Mouse (Mus musculus): ENCODE measurements around the gene Hoxa4. TPM values are rescaled to one million over a fixed set of nuclear protein-coding genes. Genes with fewer than 3 reads are reported as not detected.

Gene Hoxa4
- polyA plus RNA-seq, 1 experiment = not detected

DNA sequence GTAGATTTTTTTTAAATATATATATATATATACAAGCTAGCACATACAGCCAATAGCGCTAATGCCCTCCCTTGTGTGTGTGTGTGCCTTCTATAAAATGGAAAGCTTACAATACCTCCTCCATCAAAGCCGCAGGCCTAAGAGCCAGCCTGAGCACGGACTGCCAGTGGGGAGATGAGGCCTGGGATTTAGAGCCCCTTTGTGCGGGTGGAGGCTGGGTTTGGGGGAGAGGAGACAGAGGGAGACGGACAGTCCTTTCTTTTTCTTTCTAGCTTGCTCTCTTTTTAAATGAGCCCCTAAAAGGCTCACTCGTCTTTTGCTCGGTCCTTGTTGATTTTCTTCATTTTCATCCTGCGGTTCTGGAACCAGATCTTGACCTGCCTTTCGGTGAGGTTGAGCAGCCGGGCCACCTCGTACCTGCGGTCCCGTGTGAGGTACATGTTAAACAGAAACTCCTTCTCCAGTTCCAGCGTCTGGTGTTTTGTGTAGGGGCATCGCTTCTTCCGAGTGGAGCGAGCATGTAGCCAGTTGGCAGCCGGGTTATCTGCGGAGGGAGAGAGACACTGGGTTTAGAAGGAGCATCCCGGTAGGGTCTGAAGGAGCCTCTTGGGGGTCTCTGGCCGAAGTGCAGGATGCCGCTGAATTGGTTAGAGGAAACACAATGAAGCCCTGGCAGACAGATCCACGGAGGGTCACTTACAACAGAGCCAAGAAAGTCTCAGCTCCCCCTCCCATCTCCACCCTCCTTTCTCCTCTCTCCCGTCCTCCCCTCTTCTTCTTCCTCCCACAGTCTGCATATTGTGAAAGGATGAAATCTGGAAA lies 32.6 kb upstream of the Hoxa4 start:
- no peak overlapping the region for H3K4me3 ChIP-seq (ENCODE audit: insufficient read depth, low read depth, low read length)
- H3K27ac ChIP-seq (ENCODE audit: insufficient read depth, low read depth, low read length) = no peak overlapping the region
- TF ChIP-seq POLR2A (IDR thresholded peaks at IDR 0.05; ENCODE audit: insufficient read depth, low read depth, low read length) (no peak), CTCF (IDR thresholded peaks at IDR 0.05; ENCODE audit: insufficient read depth, low read depth, low read length) (no peak)
- WGBS = 5% methylated on average over 24 of the region's 24 CpGs
- H3K4me1 ChIP-seq (ENCODE audit: control insufficient read depth, insufficient read depth, low read length) = peaks cover 6% of the 10 kb centered on the region

DNA sequence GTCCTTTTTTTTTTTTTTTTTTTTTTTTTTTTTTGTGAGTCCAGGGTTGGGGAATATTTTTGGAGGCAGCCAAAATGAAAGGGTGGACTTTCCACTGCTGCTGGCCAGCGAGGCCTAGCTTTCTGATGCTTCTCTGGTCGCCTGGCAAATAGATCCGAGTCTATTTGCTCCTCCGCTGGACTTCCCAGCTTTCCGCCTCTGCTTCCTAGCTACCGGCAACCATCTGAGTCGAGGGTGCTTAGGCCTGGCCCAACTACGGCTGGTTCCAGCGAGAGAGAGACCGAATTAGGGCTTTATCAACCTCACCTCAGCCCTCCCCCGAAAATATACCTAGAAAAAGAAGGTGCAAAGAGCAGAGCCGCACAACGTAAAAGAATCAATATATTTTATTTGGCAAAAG lies 31.2 kb upstream of the Hoxa4 start:
- 28% methylated on average over 13 of the region's 13 CpGs for WGBS
- TF ChIP-seq CTCF (IDR thresholded peaks at IDR 0.05; ENCODE audit: insufficient read depth, low read depth, low read length) = no peak
- H3K4me1 ChIP-seq (ENCODE audit: control insufficient read depth, insufficient read depth, low read length) = peaks cover 6% of the 10 kb centered on the region
- H3K4me3 ChIP-seq (ENCODE audit: insufficient read depth, low read depth, low read length) = no peak overlapping the region
- H3K27ac ChIP-seq (ENCODE audit: insufficient read depth, low read depth, low read length) = no peak overlapping the region

DNA sequence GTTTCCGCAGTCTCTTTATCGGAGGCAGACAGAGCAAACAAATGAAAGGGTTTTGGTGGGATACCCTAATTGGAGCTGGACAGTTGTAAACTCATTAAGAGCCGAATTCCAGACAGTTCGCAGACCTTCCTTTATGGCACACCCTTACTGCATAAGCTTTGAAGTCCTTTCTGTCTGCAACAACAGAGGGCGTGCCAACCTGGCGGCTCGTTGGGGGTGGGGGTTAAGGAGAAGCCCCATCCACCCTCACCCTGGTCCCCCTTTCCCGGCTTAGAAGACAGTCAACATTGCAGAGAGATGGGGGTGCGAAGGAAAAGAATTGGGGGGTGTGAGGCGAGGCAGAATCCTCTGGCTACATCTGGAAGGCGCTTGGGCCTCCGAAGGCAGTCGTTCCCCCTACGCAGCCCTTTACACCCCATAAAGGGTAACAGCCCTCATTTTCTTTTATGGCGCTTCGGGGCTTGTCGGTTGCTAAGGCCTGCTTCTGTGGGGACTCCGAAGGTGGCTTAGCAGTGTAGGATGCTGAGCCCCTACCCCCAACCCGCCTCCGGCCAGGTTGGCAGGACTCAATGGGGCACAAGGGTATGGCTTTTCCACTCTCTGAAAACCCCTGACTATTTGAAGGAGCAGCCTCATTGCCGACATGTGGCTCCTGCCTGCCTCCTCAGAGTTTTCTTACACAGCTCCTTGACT lies 30.6 kb upstream of the Hoxa4 start:
- Histone ChIP-seq H3K27ac (ENCODE audit: insufficient read depth, low read depth, low read length) (no peak overlapping the region), H3K4me1 (ENCODE audit: control insufficient read depth, insufficient read depth, low read length) (peaks cover 6% of the 10 kb centered on the region), H3K4me3 (ENCODE audit: insufficient read depth, low read depth, low read length) (no peak overlapping the region)
- TF ChIP-seq CTCF (IDR thresholded peaks at IDR 0.05; ENCODE audit: insufficient read depth, low read depth, low read length) (no peak), POLR2A (IDR thresholded peaks at IDR 0.05; ENCODE audit: insufficient read depth, low read depth, low read length) (no peak)
- whole genome bisulfite sequencing = 8% methylated on average over 21 of the region's 21 CpGs

DNA sequence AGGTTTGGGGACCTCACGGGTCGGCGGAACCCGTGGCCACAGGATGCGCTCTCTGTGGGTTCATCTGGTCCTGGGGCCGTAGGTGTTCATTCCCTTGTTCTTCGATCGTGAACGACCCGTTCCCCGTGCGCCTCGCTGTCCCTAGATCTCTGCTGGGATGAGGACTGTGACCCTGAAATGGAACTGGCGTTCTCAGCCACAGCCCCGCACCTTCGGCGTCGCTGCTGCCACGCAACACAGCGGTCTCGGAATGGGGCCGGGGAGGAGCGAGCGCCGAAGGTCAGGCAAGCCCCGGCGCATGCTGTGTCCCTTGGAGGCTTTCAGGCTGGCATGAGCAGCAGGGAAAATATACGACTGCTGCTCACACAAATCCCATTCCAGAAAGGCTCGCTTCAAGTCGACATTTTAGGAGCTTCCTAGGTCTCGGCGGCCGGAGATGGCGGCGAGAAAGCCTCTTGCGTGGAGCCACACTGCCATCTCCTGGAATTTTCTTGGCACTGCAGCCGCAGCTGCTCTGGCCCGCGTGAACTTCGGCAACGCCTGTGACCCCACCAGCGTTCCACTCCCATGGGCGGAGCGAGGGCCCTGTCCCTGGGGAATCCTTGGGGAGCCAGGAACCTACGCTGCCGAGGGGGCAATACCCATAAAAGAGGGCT lies 29.9 kb upstream of the Hoxa4 start, which contains the start of gene Hoxa7:
Hoxa7 (minus strand) TSS at position 518 of the 656 bp plus-strand sequence.
- peak; percentile 98 for TF ChIP-seq CTCF (IDR thresholded peaks at IDR 0.05; ENCODE audit: insufficient read depth, low read depth, low read length)
- no peak for TF ChIP-seq POLR2A (IDR thresholded peaks at IDR 0.05; ENCODE audit: insufficient read depth, low read depth, low read length)
- 1% methylated on average over 46 of the region's 46 CpGs for WGBS
- Histone ChIP-seq H3K27ac (ENCODE audit: insufficient read depth, low read depth, low read length) (no peak within 1 kb of the TSS), H3K4me3 (ENCODE audit: insufficient read depth, low read depth, low read length) (peak within 1 kb of the TSS; percentile 49), H3K4me1 (ENCODE audit: control insufficient read depth, insufficient read depth, low read length) (peaks cover 6% of the 10 kb centered on the region)

DNA sequence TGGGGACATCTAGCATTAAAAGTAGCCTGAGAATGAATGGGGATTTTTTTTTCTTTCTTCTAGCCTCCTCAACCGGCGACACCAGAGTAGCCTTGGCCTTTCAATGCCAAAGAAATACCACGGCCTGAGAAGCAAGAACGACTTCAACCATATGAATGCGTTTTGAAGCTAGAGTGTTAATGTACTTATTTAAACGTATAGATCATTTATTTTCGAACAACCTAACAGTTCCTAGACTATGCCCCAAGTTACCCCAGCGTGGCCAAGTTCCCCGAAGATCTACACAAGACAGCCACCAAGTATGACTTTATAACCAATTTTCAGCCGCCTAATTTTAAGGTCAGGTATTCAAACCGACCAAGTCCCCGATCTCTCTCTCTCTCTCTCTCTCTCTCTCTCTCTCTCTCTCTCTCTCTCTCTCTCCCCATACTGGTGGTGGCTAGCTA lies 29.3 kb upstream of the Hoxa4 start:
- Histone ChIP-seq H3K4me3 (ENCODE audit: insufficient read depth, low read depth, low read length) (0 out of 2 replicates have a peak overlapping the region, but pooled peaks have one; percentile 49), H3K27ac (ENCODE audit: insufficient read depth, low read depth, low read length) (no peak overlapping the region), H3K4me1 (ENCODE audit: control insufficient read depth, insufficient read depth, low read length) (peaks cover 6% of the 10 kb centered on the region)
- WGBS = 12% methylated on average over 12 of the region's 12 CpGs
- TF ChIP-seq CTCF (IDR thresholded peaks at IDR 0.05; ENCODE audit: insufficient read depth, low read depth, low read length) = no peak
- no peak for TF ChIP-seq POLR2A (IDR thresholded peaks at IDR 0.05; ENCODE audit: insufficient read depth, low read depth, low read length)

DNA sequence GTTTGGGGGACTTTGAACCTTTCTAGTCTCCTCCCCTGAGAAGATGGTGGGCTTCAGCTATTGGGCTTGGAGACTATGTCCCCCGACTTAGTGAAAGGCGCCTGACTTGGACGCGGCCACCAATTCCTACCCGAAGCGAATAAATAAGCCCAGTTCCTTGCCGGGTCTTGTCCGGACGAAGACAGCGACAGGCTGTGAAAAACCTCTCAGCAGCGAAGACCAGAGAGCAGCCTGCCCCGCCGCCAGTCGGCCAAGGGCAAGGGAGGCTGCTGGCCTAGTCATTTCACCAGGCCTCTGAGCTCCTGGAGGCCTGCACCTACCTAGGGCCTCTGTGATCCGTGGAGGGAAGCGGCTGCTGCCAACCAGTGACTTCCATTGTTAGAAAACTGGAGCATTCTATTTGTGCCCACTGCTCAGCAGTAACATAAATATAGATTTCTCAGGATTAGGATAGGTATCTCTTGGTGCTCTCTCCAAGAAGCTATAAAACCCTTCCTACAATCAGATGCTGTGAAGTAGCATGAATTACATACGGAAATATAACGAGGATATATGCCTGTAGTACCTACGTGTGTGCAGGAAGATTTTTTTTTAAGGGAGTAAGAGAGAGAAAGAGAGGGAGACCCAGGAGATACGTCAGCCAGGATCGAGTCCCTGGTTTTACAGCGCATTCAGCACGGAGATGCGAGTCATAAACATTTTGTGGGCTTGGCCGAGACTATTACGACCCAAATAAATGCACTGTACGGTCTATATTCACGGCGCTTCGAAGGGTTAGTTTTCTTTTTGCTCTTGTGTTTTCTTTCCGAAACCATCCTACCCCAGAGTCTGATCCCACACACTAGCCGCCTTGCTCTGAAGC lies 28.7 kb upstream of the Hoxa4 start:
- 23% methylated on average over 32 of the region's 32 CpGs for WGBS
- Histone ChIP-seq H3K4me3 (ENCODE audit: insufficient read depth, low read depth, low read length) (no peak overlapping the region), H3K4me1 (ENCODE audit: control insufficient read depth, insufficient read depth, low read length) (peaks cover 6% of the 10 kb centered on the region), H3K27ac (ENCODE audit: insufficient read depth, low read depth, low read length) (no peak overlapping the region)
- TF ChIP-seq CTCF (IDR thresholded peaks at IDR 0.05; ENCODE audit: insufficient read depth, low read depth, low read length) (no peak), POLR2A (IDR thresholded peaks at IDR 0.05; ENCODE audit: insufficient read depth, low read depth, low read length) (no peak)

DNA sequence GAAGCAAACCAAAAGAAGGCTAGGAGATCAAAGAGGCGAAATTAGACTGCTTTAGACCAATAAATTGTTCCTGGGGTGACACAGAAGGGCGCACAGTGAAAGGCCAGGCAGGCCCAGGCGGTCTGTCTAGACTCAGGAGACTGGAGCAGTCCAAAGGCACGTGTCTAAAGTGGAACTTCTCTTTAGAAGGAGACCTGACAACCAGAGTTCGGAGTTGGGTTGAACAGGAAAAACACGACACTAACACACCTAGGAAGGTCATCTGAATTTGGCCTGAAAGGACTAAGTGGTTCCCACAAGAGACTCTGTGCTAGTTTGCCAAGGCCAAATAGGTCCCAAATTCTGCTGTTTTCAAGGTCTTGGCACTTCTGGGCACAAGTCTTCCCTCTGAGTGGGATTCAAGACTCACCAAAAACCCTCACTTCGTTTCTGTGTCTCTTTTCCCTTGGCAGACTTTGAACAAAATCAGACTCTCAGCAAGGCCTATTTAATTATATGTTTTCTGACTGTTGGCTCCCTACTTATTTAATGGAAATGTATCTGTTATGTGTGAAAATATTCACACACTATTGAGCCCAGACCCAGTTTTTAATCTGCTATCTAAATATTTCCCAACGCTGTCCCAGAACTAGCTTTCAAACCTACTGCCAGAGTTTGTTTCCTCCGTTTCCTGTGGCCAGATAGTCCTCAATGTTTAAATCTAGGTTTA lies 27.8 kb upstream of the Hoxa4 start:
- TF ChIP-seq CTCF (IDR thresholded peaks at IDR 0.05; ENCODE audit: insufficient read depth, low read depth, low read length) (no peak), POLR2A (IDR thresholded peaks at IDR 0.05; ENCODE audit: insufficient read depth, low read depth, low read length) (no peak)
- Histone ChIP-seq H3K4me3 (ENCODE audit: insufficient read depth, low read depth, low read length) (no peak overlapping the region), H3K27ac (ENCODE audit: insufficient read depth, low read depth, low read length) (no peak overlapping the region), H3K4me1 (ENCODE audit: control insufficient read depth, insufficient read depth, low read length) (peaks cover 6% of the 10 kb centered on the region)
- WGBS = 37% methylated on average over 9 of the region's 9 CpGs

All from olfactory bulb, adult 2 months (tissue).